Mouse (Mus musculus): ENCODE measurements around the gene Exoc7.
A peak's percentile ranks its signal among the peaks of the same experiment; 100 is the strongest.
"Not testable (repeated sequence)": the region's sequence is repeated elsewhere in the genome, so short reads cannot be mapped to it uniquely, and the experiment has no call there.

The Exoc7 gene

DNA sequence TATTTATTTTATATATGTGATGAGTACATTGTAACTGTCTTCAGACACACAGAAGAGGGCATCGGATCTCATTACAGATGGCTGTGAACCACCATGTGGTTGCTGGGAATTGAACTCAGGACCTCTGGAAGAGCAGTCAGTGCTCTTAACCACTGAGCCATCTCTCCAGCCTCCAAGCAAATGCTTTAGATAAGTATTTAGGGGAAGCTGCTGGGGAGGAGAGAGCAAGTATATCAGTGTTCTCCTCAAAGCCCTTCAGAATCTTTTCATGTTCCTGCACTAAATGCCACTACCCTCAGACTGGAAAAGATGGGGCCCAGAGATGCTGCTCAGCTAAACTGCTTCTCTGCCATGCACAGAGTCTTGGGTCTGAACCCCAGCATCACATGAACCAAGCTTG, 29.8 kb downstream of the Exoc7 start:
- DNase-seq (ENCODE audit: low spot score) = not testable (repeated sequence)

DNA sequence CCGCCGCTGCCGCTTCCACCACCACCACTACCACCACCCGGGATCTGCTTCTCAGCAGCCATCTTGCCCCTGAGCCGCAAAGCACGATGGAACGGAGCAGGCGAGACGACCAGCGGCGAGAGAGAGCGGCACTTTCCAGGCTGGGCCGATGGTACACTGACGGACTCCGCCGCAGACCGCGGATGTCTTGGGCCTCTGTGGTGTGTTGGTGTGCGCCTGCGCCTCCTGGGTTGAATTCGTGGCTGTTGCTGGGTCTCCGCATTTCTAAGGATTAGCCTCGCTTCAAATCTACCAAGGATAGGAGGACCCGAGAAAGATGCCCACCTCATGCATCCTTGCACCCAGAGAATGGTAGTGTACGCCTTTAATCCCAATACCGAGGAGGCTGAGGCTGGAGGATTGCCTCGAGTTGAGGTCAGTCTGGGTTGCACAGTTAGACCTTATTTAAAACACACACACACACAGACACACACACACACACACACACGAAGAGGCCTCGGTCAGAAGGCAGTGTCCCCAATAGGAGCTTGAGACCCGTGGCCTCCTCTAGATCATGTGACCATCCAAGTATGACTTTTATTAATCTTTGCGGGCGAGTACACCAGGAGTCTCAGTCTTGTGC, 32.9 kb downstream of the Exoc7 start, which contains the start of gene Srp68:
Srp68 (minus strand) TSS at position 173 of the 622 bp plus-strand sequence.
- peak; percentile 76 for DNase-seq (ENCODE audit: low spot score)

DNA sequence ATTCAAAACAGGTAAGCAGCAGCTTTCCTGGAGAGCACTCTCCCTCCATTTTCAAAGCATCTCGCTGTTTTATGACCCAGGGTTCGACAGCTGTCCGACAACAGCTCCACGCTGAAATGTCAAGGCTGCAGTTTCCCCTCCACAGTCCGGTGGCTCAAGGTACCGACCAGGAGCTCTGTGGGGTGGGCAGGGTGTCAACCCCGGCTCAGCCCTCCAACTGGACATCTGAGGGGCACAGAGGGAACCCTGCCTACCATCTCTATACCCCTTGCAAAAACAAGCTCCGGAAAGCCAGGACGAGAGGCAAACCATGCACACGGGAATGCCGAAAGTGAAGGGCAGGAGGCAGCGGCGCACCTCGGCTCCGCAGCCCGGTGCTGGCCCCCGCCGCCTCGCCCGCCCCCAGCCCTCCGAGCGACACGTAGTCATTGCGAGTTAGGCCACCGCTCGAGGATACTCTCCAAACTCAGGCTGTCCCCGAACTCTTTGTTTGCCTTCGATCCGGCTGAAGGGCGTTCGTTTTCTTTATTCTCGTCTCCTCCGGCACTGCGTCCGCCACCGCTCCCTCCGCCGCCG, 33.5 kb downstream of the Exoc7 start:
- DNase-seq (ENCODE audit: low spot score) = no peak

DNA sequence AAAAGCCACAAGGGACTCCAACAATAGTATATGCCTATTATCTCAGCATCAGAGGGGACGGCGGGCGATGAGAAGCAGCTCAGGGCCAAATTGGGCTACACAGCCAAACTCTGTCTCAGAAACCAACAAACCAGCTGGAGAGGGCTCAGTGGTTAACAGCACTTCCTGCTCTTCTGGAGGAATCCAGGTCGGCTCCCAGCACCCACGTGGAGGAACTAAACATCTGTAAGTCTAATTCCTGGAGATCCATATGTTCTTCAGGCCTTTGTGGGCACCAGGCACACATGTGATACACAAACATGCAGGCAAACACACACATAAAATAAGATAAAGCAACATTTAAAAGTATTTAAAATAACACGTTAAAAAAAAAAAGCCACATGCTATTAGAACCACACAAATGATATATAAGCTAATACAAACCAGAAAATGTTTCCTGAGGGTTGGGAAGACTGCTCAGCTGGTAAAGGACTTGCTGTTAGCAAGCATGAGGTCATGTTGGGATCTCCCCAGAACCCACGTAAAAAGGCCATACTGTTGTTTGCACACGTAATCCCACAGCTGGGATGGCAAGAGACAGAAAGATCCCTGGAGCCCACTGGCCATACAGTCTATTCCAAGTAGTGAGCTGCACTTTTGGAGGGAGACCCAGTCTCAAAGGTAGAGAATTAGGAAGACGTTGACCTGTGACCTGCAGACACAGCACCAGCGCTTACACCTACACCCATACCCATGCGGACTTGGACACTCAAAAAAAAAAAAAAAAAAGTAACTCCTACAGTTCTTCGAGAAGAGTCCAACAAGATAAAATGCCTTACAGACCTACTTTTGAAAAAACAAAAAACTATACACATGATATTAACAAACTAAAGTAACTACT, 34.2 kb downstream of the Exoc7 start:
- DNase-seq (ENCODE audit: low spot score) = no peak

DNA sequence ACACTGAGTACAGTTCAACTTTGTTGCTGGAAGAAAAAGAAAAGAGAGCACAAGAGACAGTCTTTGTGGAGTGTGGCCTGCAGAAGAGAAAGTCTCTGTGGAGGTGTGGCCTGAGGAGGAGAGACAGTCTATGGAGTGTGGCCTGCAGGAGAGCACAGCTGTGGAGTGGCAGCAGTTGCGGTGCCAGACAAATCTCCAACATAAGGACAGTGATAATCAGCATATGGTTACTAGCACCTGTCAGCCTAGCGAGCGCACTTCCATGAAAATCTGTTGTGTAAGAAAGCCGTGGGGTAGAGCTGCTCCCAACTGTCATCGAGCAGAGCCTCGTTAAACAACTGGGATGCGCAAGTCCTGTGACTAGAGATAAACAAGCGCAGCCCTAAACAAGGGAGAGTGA, 37.5 kb downstream of the Exoc7 start:
- DNase-seq (ENCODE audit: low spot score) = no peak

DNA sequence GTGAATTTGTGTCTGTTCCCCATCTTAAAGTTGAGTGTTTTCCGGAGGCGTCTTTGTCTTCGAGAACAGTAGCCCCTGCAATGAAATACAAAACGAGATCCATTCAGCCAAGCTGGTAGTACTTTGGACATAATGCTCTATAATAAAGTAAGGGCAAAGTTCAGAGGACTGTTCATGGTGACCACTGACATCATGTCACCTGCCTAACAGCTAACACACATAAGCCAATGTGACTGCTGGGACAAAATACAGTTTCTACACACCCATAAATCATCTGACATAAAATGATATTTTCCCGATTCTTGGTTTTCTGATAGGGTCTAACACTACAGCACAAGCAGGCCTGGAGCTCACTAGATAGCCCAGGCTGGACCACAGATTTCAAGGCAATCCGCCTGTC, 38.7 kb downstream of the Exoc7 start:
- no peak for DNase-seq (ENCODE audit: low spot score)

DNA sequence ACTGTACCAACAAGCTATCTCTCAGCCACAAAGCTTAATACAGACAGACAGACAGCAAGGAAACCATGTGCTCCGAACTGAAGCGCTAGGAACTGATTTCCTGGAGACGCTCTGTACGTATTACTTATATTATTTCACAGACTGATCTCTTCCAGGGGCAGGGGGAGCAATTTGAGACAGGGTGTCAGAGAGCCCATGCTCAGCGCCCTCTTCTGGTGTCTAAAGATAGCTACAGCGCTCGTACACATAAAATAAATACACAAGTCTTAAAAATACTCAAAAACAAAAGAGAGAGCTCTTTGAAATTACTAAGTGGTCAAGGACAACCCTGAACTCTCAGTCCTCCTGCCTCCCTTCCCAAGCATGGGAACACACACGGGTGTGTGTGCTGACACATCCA, 39.4 kb downstream of the Exoc7 start:
- DNase-seq (ENCODE audit: low spot score) = no peak

DNA sequence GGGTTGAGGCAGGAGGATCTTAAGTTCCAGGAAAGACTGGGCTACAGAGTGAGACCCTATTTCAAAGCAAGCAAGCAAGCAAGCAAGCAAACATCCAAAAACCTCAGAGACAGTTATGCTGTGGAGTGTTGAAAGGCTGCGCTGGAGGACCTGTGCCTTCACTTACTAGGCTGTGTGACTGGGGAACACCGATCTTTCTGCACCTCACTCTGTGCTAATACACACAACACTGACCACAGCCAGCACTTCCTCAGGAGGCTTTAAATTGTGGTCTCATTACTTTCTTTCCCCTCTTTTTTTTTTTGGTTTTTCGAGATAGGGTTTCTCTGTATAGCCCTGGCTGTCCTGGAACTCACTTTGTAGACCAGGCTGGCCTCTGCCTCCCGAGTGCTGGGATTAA, 41.2 kb downstream of the Exoc7 start:
- no peak for DNase-seq (ENCODE audit: low spot score)

DNA sequence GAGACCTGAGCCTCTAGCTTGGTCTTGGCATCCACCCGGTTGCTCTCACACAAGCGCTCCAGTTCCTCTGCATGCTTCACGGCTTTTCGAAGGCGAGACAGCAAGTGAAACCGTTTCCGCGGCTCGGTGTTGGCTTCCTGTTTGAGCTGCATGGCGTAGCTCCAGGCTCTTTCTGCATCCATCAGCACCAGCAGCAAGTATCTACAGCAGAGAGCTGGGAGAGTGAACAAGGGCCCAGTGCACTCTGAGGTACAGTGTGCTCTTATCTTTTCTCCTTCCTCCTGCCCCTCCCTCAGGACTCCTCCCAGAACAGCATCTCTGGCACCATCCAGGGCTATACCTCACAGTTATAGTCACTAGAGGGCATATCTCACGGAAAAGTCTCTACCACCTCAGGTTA, 41.7 kb downstream of the Exoc7 start:
- no peak for DNase-seq (ENCODE audit: low spot score)

DNA sequence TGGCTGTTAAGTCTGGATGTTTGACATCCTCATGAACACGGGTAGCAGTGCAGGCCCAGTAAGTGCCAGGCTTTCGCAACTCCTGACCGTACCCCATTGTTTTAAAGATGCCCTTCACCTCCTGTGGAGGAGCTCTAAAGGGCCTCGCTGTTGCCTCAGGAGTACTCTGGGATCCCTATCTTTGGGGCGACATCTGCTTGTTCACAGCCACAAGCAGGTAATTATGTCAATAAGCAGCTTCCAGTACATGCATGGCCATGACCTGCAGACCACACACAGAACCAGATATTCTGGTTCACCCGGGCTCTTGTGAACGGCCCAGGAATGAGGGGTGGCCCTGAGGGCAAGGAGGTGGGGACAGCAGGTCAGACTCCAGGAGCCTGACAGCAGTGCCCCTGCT, 46.8 kb downstream of the Exoc7 start:
- no peak for DNase-seq (ENCODE audit: low spot score)

DNA sequence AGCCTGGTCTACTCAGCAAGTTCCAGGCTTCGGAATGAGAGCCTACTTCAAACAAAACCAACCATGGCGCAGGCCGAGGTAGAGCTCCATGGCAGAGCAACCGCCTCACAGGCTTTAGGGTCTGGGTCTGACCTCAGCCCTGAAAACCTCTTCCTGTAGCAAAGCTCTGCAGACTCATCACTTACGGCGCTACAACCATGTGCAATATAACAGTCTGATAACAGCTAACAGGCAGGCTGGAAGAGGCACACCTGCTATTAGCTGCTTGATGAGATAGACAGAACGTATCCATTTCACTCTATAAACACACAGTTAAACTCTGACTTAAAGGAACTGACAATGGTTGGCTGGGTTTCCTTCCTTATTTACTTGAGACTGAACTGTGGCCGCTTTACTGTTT, 47.6 kb downstream of the Exoc7 start:
- DNase-seq (ENCODE audit: low spot score) = no peak

DNA sequence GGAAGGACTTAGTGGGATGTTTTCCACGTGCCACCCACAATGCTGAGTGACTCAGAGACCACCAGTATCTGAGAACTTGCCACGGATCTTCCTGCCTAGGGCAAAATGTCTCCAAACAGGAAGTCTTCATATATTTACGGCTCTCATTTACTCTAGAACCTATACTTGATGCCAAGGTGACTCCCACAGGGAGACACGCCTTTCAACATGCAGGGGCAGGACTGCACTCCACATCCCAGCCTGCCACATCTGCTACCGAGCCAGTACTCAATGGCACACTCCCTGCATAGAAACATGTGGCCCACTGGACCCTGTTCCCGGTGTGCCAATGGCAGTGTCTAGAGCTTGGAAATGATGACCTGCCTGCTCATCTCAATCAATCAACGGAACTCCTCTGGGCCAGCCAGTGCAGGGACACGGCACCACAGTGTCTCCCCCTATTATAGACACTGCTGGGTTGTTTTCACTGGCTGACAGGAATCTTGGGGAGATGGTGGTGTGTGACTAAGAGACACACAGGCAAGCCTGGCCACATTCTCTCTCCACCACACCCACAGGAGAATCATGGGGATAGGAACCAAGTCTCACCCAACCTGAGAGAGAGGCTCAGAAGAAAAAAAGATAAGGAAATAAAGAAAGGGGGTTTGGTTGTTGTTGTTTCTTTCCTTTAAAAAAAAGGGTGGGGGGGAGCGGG, 50.9 kb downstream of the Exoc7 start:
- DNase-seq (ENCODE audit: low spot score) = no peak

DNA sequence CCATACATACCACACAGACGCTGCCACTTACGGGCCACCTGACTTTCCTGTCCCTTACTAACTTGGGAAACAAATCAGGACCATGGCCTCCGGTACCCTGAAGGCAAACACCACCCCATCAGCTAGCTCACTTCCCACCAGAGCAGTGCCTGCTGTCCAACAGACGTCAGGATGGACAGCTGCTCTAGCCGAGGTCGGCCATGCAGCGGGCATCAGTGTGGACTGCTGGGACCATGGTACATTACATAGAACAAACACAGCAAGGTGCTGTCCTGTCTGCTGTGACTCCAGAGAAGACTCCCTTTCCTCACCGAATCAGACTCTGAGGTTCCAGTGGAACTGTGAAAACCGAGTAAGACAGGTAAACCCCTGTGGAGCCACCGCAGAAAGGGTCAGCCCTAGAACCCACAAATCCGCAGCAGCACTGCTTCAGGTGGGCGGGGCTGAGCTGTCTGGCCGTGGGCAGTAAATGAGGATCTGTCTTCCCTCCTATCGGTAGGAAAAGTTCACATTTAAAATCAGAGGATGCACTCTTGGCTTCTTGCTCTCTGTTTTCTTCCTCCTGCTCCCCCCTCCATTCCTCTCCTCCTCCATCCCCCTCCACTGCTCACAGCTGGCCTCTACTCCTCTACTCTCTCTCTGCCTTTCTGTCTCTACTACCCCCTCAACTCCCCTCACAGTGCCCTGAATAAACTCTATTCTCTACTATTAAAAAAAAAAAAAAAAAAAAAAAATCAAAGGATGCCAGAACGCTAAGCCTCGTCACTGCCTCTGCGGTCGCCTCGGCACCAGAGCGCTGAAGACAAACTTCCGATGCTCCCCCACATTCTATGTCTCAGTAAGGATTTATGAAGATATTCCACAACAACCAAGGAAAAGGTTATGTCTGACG, 51.7 kb downstream of the Exoc7 start:
- no peak for DNase-seq (ENCODE audit: low spot score)

DNA sequence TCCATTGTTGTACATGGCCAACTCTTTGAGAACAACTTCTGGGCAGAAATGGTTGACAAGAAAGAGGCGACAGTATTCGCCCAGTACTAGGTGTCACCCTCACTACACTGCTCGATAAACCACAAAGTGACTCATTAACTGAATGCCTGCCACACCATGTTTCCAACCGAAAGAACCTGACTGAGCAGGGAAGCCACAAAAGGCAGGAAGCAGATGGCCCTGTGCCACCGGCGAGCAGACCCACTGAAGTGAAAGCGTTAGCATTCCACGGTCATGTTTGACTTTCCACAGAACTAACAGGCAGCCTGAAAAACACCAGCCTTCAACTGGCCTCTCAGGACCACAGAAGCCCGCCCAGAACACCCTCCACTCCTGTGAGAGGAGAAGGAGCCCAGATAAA, 52.4 kb downstream of the Exoc7 start:
- DNase-seq (ENCODE audit: low spot score) = no peak

DNA sequence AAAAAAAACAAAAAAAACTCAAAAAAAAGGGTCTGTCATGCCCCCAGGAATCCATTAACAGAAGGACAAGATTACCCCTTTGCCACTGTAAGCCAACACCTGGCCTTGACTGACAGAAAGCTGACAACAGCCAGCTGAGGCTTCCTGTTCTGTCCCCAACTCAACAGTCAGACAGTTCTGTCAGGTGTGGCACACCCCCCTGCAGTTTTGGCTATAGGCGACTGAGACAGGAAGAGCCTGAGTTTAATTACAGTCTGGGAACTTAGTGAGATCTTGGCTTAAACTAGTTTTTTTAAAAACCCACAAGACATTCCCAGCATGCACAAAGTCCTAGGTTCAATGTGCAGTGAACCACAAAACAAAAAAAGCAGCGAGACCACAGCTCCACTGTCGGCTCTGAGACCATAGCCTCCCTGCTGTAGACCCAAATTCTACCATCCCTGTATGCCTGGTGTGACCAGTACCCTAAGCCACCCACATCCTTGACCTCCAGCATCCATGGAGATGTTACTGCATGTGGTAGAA, 53.9 kb downstream of the Exoc7 start:
- DNase-seq (ENCODE audit: low spot score) = no peak

DNA sequence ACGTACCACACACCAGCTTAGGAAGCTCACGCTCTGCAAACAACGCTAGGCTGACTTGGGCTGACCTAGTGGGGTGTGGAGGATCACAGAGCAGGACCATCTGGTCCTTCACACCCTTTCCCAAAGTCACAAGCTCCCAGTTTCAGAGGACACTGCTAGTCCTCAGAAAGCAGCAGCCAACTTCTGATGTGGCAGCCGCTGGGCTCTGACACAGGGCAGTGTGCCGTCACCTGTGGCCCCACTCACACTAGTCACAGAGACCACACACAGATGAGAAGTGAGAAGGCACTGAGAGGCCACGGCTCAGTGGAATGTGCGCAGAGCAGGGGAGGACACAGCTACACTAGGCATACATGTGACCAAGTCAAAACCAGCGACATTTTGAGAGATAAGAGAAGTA, 56.1 kb downstream of the Exoc7 start:
- no peak for DNase-seq (ENCODE audit: low spot score)

DNA sequence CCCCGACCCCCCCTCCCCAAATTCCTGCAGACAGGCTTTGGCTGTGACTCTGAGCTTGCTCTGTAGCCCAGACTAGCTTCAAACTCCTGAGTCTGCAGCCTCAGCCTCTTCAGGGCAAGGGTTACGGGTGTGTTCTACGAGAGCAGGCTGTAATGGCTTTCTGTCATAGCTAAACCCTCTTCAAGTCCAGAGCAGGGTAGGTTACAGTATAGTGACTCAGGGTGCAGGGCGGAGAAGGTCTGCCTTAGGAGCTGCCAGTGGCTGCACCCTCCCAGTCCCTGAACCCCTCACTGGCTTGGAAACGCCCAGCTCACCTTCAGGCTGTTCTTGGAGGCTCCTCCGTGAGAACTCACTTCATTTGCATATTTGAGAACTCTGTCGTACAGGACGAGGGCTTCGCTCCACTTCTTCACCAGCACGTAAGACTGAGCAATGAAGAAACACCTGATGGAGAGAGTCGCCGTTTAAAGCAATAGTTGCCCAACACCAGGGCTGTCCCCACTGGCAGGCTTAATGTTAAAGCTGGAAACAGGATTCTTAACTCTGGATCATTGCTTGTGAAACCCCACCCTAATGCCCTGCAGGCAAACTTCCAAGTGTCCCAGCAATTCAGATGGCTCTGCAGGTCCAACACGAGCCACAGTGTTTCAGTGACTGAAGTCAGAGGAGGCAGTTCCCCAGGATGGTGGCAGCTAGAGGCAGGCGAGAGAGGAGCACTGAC, 59.4 kb downstream of the Exoc7 start:
- DNase-seq (ENCODE audit: low spot score) = no peak

DNA sequence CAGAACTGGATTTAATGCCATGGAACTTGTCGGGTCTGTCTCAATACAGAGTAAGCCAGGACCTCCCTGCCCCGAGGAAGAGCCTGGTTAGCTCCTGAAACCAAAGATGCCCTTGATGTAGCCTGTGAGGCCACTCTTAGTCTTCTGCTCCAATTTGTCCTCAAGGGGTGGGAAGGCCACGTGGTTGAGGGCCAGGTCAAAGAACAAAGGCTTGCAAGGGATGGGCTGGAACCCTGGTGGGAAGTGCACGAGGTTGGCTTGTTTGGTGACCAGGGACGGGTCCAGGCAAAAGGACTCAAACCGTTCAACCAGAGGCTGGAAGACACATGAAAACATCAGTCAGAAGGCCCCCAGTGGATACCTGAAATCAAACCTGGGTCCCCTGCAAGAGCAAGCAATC, 61.4 kb downstream of the Exoc7 start:
- no peak for DNase-seq (ENCODE audit: low spot score)

DNA sequence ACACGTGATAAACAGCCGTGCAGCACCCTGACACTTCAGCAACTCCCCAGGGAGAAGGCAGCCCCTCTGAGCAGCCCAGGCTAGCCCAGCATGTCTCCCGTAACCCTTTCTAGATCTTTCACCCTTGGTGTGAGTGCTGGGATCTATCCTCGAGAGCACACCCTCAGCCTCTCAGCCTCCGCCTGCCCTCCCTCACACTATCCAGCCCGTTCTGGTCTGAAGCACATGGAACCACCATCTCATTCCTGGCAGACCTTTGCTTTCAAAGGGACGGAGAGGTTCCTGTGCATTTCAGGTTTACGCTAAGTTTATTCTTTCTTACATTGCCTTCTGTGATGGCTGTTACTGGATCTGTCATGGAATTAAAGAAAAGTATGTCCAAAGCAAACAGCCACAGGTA, 62.5 kb downstream of the Exoc7 start:
- DNase-seq (ENCODE audit: low spot score) = no peak

DNA sequence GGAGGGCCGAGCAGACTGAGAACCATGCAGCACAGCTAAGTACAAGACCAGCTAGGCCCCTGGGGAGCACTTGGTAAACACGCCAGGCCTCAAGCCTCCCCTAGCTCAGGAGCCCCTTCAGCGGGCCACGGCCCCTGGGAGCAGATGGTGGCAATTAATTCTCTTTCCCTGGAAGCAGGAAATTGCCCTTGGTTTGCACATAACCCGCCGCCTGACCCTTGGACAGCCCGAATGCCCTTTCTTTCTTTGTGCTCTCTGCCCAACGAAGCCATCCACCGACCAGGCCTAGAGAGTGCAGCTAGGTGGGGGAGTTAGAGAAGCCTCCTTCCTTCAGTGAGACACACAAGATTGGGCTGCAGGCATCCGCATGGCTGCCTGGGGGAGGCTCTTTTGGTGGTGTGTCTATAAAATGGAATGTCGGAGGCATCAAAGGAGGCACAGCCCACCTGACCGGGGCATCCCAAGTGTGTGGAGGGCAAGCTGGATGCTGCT, 65.2 kb downstream of the Exoc7 start:
- DNase-seq (ENCODE audit: low spot score) = no peak

DNA sequence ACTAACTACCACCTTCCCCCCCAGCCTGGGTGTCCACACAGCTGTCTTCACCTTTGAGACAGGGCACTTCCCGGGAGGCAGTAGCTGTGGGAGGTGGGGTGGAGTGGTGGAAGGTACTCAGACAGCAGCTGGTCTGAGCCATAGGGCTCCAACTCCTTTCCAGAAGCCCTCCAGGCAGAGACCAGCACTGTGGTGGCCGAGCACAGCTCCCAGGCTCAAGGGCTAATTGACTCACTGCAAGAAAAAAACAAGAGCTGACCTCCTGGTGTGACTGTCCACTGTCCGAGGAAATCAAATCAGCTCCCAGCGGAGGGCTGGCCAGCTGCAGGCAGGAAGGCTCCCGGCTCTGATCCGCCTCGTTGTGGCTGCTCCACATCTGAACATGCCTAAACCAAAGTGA, 67.2 kb downstream of the Exoc7 start:
- DNase-seq (ENCODE audit: low spot score) = no peak
